Comparison of ENCODE assay signal across 8 mouse cellular contexts in the genomic region with DNA sequence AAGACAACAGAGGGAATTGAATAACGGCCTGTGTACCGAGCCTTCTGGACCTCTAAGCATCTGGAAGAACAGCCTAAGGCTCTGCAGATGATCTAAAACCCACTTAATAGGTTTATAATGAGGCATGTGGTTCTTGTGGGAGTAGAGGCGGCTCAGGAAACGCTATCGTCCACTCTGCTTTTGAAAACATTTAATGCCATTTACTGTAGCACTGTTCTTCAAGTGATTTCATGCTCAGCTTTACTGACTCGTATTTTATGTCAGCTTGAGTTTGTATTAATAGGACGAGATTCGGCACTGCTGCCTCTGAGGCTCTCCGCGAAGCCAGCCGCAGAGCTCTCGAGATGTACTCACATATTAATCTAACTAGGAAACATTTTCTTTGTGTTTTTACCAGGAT.
DNase-seq lines count a peak whose midpoint lies in the region; ATAC-seq and TF ChIP-seq lines count a peak whose summit lies in the region.

No protein-coding gene starts in this region.

- H3K9me3 ChIP-seq in lung, embryonic 15.5 days = no peaks in the 10 kb centered on the region
- no peaks in the 10 kb centered on the region for H3K9me3 ChIP-seq in liver, embryonic 12.5 days (replicated peaks)
- no peaks in the 10 kb centered on the region for H3K9me3 ChIP-seq in stomach, postnatal 0 days (ENCODE audit: control insufficient read depth, low read length)

- H3K36me3 ChIP-seq in lung, embryonic 15.5 days = no peaks in the 10 kb centered on the region
- no peaks in the 10 kb centered on the region for H3K36me3 ChIP-seq in liver, embryonic 12.5 days
- H3K36me3 ChIP-seq in stomach, postnatal 0 days (ENCODE audit: control insufficient read depth, insufficient read depth, low read length) = no peaks in the 10 kb centered on the region
- H3K36me3 ChIP-seq in kidney, adult 2 months (ENCODE audit: control insufficient read depth, insufficient read depth, low read length) = no peaks in the 10 kb centered on the region

- peak; percentile 20 to 38 for DNase-seq in adrenal gland, adult (ENCODE audit: inconsistent age in 2 of 2, low spot score in 1 of 2)
- DNase-seq in adrenal gland, postnatal 25 days = no peak
- DNase-seq in lung, postnatal 14 days = no peak
- peak; percentile 16 for DNase-seq in stomach, postnatal 0 days (ENCODE audit: low spot score)
- no peak for DNase-seq in kidney, adult 2 months
- no peak for DNase-seq in layer of hippocampus, adult 9-10 months (ENCODE audit: low spot score)

- H3K4me3 ChIP-seq in lung, embryonic 15.5 days = peak overlapping the region; percentile 10; the same call in 1 of the 2 replicates
- H3K4me3 ChIP-seq in liver, embryonic 12.5 days = no peak overlapping the region
- H3K4me3 ChIP-seq in stomach, postnatal 0 days (ENCODE audit: low read depth, low read length) = no peak overlapping the region
- H3K4me3 ChIP-seq in kidney, adult 2 months (ENCODE audit: insufficient read depth, low read depth, low read length) = no peak overlapping the region

- ATAC-seq in lung, embryonic 15.5 days (ENCODE audit: borderline replicate concordance, extremely low read depth, low FRiP score, low TSS enrichment) = peak; percentile 43; the same call in 1 of the 2 replicates
- ATAC-seq in liver, embryonic 12.5 days = no peak
- ATAC-seq in stomach, postnatal 0 days (ENCODE audit: low FRiP score, low TSS enrichment) = 0 out of 2 replicates have a peak, but pooled peaks have one; percentile 32

- H3K9ac ChIP-seq in lung, embryonic 15.5 days = no peak overlapping the region
- H3K9ac ChIP-seq in liver, embryonic 12.5 days = no peak overlapping the region
- H3K9ac ChIP-seq in stomach, postnatal 0 days (ENCODE audit: low read length) = no peak overlapping the region

- TF ChIP-seq CTCF in stomach, postnatal 0 days (IDR thresholded peaks at IDR 0.05; ENCODE audit: low read depth) = no peak
- no peak for TF ChIP-seq CTCF in kidney, adult 2 months (conservative IDR thresholded peaks at IDR 0.05; ENCODE audit: insufficient read depth, insufficient read length, low read depth, low read length)

- H3K27ac ChIP-seq in lung, embryonic 15.5 days = peak overlapping the region; percentile 20; the same call in 1 of the 2 replicates
- H3K27ac ChIP-seq in liver, embryonic 12.5 days = no peak overlapping the region
- peak overlapping the region; percentile 58 for H3K27ac ChIP-seq in stomach, postnatal 0 days (replicated peaks)
- no peak overlapping the region for H3K27ac ChIP-seq in kidney, adult 2 months (ENCODE audit: insufficient read depth, low read depth, low read length)

- WGBS in lung, embryonic 15.5 days = 13% methylated on average over 12 of the region's 12 CpGs
- 61% methylated on average over 12 of the region's 12 CpGs for WGBS in liver, embryonic 12.5 days (ENCODE audit: insufficient replicate concordance)
- 12% methylated on average over 12 of the region's 12 CpGs for WGBS in stomach, postnatal 0 days
- 27% methylated on average over 12 of the region's 12 CpGs for WGBS in kidney, adult 2 months

- no peak for TF ChIP-seq EP300 in stomach, postnatal 0 days (optimal IDR thresholded peaks at IDR 0.05)

- H3K4me1 ChIP-seq in lung, embryonic 15.5 days = peaks cover 16% of the 10 kb centered on the region
- no peaks in the 10 kb centered on the region; the same call in 1 of the 2 replicates for H3K4me1 ChIP-seq in liver, embryonic 12.5 days
- no peaks in the 10 kb centered on the region for H3K4me1 ChIP-seq in stomach, postnatal 0 days (replicated peaks; ENCODE audit: control insufficient read depth, insufficient read depth)
- H3K4me1 ChIP-seq in kidney, adult 2 months (ENCODE audit: control insufficient read depth, insufficient read depth, low read length) = no peaks in the 10 kb centered on the region

- no peaks in the 10 kb centered on the region for H3K27me3 ChIP-seq in lung, embryonic 15.5 days
- H3K27me3 ChIP-seq in liver, embryonic 12.5 days (replicated peaks) = no peaks in the 10 kb centered on the region
- H3K27me3 ChIP-seq in stomach, postnatal 0 days (ENCODE audit: control insufficient read depth, insufficient read depth, low read length) = no peaks in the 10 kb centered on the region
- H3K27me3 ChIP-seq in kidney, adult 2 months (replicated peaks; ENCODE audit: control insufficient read depth, insufficient read depth, low read length) = no peaks in the 10 kb centered on the region

- TF ChIP-seq POLR2A in kidney, adult 2 months (IDR thresholded peaks at IDR 0.05; ENCODE audit: low read depth, low read length) = no peak

- peak overlapping the region; percentile 39 for H3K4me2 ChIP-seq in lung, embryonic 15.5 days
- peak overlapping the region; percentile 7; the same call in 1 of the 2 replicates for H3K4me2 ChIP-seq in liver, embryonic 12.5 days
- peak overlapping the region; percentile 32 for H3K4me2 ChIP-seq in stomach, postnatal 0 days (replicated peaks; ENCODE audit: low read depth)

Comparison
In these comparisons a context has a peak if more than half of its experiments do, and no peak if none do; other contexts are left out.
1. DNase-seq: peak in adrenal gland, adult (2 of 2) and stomach, postnatal 0 days (single experiment); none in adrenal gland, postnatal 25 days (single experiment), lung, postnatal 14 days (single experiment), kidney, adult 2 months (single experiment) and layer of hippocampus, adult 9-10 months (single experiment).
2. H3K27ac ChIP-seq: peak in lung, embryonic 15.5 days (single experiment) and stomach, postnatal 0 days (single experiment); none in liver, embryonic 12.5 days (single experiment) and kidney, adult 2 months (single experiment).
3. Peak in every context shown above with its lines, with median percentiles within 50 percentile points of each other: H3K4me2 ChIP-seq.